Mouse (Mus musculus): ENCODE results near the gene Ikbke. TPM values are rescaled to one million over a fixed set of nuclear protein-coding genes. Genes with fewer than 3 reads are reported as not detected.

Gene Ikbke
- polyA plus RNA-seq, 1 experiment from 2014 or later: 4.7 TPM

DNA sequence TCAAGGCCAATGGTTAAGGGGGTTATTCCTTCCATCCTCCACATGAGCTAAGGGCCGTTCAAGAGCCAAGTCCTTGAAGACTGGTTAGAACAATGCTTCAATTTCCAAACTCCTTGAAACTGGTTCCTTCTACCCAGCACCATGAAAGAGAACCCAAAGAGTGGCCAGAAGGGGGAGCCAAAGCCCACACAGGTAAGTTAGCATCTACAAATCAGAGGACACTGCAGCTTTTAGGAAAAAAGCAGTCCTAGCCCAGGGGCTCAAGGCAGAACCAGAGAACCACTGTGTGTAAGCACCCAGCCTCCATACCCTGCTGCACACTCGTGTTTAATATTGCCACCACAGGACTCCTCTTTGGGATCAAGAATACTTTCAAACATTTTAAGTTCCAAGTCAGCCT, 11.2 kb upstream of the Ikbke start:
- Histone ChIP-seq H3K9me3 (ENCODE audit: control insufficient read depth, low read length) (no peaks in the 10 kb centered on the region), H3K36me3 (ENCODE audit: control insufficient read depth, insufficient read depth, low read length) (peaks cover 67% of the 10 kb centered on the region), H3K4me3 (ENCODE audit: low read depth, low read length) (no peak overlapping the region), H3K27ac (replicated peaks; ENCODE audit: low read depth, low read length) (no peak overlapping the region), H3K4me2 (ENCODE audit: low read depth, low read length) (no peak overlapping the region), H3K4me1 (ENCODE audit: control insufficient read depth, insufficient read depth, low read length) (no peaks in the 10 kb centered on the region), H3K9ac (ENCODE audit: low read depth, low read length) (no peak overlapping the region), H3K27me3 (replicated peaks; ENCODE audit: control insufficient read depth, insufficient read depth, low read length) (no peaks in the 10 kb centered on the region)
- ATAC-seq (ENCODE audit: low read depth) (no peak), DNase-seq (ENCODE audit: low spot score) (peak; percentile 63)
- 54% methylated on average over 2 of the region's 2 CpGs for WGBS

DNA sequence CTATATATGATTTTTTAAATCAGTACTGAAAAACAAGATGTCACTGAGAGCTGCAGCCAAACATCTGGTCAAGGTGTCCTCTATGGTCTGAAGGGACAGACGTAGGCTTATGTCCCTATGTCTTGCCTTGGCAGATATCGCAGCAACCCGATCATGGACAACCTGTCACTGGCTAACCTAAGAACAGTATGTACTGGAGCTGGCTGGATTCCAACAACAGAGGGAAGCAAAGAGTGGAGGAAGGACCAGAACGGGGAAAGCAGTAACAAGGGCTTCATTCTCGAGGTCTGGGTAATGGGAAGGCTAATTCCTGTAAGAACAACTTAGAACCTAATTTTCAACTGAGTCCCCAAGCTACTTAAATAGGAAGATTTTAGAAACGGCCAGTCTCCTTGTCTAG, 9.5 kb upstream of the Ikbke start:
- no peaks in the 10 kb centered on the region for H3K9me3 ChIP-seq (ENCODE audit: control insufficient read depth, low read length)
- H3K27me3 ChIP-seq (replicated peaks; ENCODE audit: control insufficient read depth, insufficient read depth, low read length): no peaks in the 10 kb centered on the region
- H3K4me3 ChIP-seq (ENCODE audit: low read depth, low read length): no peak overlapping the region
- H3K9ac ChIP-seq (ENCODE audit: low read depth, low read length): no peak overlapping the region
- ATAC-seq (ENCODE audit: low read depth) (no peak), DNase-seq (ENCODE audit: low spot score) (no peak)
- no peak overlapping the region for H3K27ac ChIP-seq (replicated peaks; ENCODE audit: low read depth, low read length)
- WGBS: 86% methylated on average over 6 of the region's 6 CpGs
- H3K36me3 ChIP-seq (ENCODE audit: control insufficient read depth, insufficient read depth, low read length): peaks cover 54% of the 10 kb centered on the region
- no peak overlapping the region for H3K4me2 ChIP-seq (ENCODE audit: low read depth, low read length)
- H3K4me1 ChIP-seq (ENCODE audit: control insufficient read depth, insufficient read depth, low read length): no peaks in the 10 kb centered on the region

DNA sequence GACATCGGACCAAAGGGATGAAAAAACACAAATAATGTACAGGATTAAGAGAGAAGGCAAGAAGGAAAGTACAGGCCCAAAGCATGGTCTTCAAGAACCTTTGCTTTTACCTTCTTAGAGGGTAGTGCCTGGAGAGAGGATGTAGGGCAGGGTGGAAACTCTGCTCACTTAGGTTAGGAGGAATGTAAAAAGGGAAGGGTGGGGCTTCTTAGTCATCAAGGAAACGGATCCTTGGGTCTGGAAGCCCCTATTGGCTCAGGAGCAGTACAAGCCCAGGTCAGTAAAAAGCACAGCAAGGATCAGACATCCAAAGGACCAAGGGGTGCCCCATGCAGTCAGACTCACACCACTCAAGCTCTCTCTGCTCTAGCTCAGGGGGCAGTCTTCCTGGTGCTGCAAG, 7.9 kb upstream of the Ikbke start:
- peaks cover 47% of the 10 kb centered on the region for H3K36me3 ChIP-seq (ENCODE audit: control insufficient read depth, insufficient read depth, low read length)
- H3K4me3 ChIP-seq (ENCODE audit: low read depth, low read length): no peak overlapping the region
- no peaks in the 10 kb centered on the region for H3K27me3 ChIP-seq (replicated peaks; ENCODE audit: control insufficient read depth, insufficient read depth, low read length)
- ATAC-seq (ENCODE audit: low read depth) (no peak), DNase-seq (ENCODE audit: low spot score) (no peak)
- H3K9me3 ChIP-seq (ENCODE audit: control insufficient read depth, low read length): no peaks in the 10 kb centered on the region
- no peak overlapping the region for H3K4me2 ChIP-seq (ENCODE audit: low read depth, low read length)
- peaks cover 1% of the 10 kb centered on the region; the same call in 1 of the 2 replicates for H3K4me1 ChIP-seq (ENCODE audit: control insufficient read depth, insufficient read depth, low read length)
- WGBS: 74% methylated on average over 2 of the region's 2 CpGs
- no peak overlapping the region for H3K9ac ChIP-seq (ENCODE audit: low read depth, low read length)
- H3K27ac ChIP-seq (replicated peaks; ENCODE audit: low read depth, low read length): no peak overlapping the region

GRCm38 (mm10) chr1:131286803-131287202, 7.4 kb upstream of the Ikbke start:
- Histone ChIP-seq H3K9me3 (ENCODE audit: control insufficient read depth, low read length) (no peaks in the 10 kb centered on the region), H3K27me3 (replicated peaks; ENCODE audit: control insufficient read depth, insufficient read depth, low read length) (no peaks in the 10 kb centered on the region), H3K9ac (ENCODE audit: low read depth, low read length) (no peak overlapping the region), H3K27ac (replicated peaks; ENCODE audit: low read depth, low read length) (no peak overlapping the region), H3K36me3 (ENCODE audit: control insufficient read depth, insufficient read depth, low read length) (peaks cover 42% of the 10 kb centered on the region), H3K4me1 (ENCODE audit: control insufficient read depth, insufficient read depth, low read length) (peaks cover 5% of the 10 kb centered on the region; the same call in 1 of the 2 replicates), H3K4me3 (ENCODE audit: low read depth, low read length) (no peak overlapping the region), H3K4me2 (ENCODE audit: low read depth, low read length) (no peak overlapping the region)
- no peak for ATAC-seq (ENCODE audit: low read depth)
- no peak for DNase-seq (ENCODE audit: low spot score)
- 79% methylated on average over 5 of the region's 5 CpGs for WGBS

DNA sequence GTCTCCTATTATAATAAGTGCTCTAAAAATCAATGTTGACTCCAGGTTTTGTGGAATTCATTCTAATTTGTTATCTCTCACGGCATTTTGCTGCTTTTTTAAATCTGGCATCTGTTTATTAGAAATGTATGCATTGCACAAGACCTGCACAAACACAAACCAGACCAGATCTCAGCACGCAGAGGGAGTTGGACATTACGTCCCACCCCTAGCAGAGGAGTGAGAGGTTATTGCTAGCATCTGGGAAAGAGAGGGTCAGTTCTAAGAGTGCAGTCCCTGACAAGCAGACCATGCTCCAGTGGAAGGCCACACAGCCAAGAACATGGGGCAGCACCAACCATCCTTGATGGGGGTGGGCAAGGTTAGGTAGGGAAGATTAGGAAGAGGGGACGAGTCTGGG, 5.2 kb upstream of the Ikbke start:
- no peak overlapping the region for H3K27ac ChIP-seq (replicated peaks; ENCODE audit: low read depth, low read length)
- H3K36me3 ChIP-seq (ENCODE audit: control insufficient read depth, insufficient read depth, low read length): peaks cover 27% of the 10 kb centered on the region
- peaks cover 6% of the 10 kb centered on the region; the same call in 1 of the 2 replicates for H3K4me1 ChIP-seq (ENCODE audit: control insufficient read depth, insufficient read depth, low read length)
- 73% methylated on average over 4 of the region's 4 CpGs for WGBS
- H3K4me3 ChIP-seq (ENCODE audit: low read depth, low read length): no peak overlapping the region
- H3K9ac ChIP-seq (ENCODE audit: low read depth, low read length): no peak overlapping the region
- H3K4me2 ChIP-seq (ENCODE audit: low read depth, low read length): no peak overlapping the region
- H3K27me3 ChIP-seq (replicated peaks; ENCODE audit: control insufficient read depth, insufficient read depth, low read length): no peaks in the 10 kb centered on the region
- H3K9me3 ChIP-seq (ENCODE audit: control insufficient read depth, low read length): no peaks in the 10 kb centered on the region
- DNase-seq (ENCODE audit: low spot score) (no peak), ATAC-seq (ENCODE audit: low read depth) (no peak)

- no peak for ATAC-seq (ENCODE audit: low read depth)
Measured at GRCm38 (mm10) chr1:131284167-131284566, 4.8 kb upstream of the Ikbke start.

DNA sequence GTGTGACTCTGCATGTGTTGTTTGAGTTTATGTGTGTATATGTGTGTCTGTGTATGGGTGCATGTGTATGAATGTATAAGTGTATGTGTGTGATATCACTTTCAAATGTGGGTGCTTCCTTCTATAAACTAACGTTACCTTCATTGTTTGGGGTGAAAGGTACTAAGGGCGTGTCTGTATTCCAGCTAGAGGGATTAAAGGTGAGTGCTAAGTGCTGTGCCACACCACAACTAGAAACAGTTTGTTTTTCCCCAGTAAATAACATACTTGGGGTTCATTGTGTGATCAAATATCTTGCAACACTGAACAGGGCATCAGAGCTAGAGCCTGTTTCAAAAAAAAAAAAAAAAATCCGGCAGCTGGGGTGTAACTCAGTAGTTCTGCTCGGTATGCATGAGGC, 2.3 kb upstream of the Ikbke start:
- no peak overlapping the region for H3K27ac ChIP-seq (replicated peaks; ENCODE audit: low read depth, low read length)
- H3K36me3 ChIP-seq (ENCODE audit: control insufficient read depth, insufficient read depth, low read length): 0 out of 2 replicates have a peak, but pooled peaks cover 6% of the 10 kb centered on the region
- H3K4me2 ChIP-seq (ENCODE audit: low read depth, low read length): no peak overlapping the region
- H3K9me3 ChIP-seq (ENCODE audit: control insufficient read depth, low read length): no peaks in the 10 kb centered on the region
- no peak overlapping the region for H3K9ac ChIP-seq (ENCODE audit: low read depth, low read length)
- WGBS: 40% methylated on average over 4 of the region's 4 CpGs
- no peak for DNase-seq (ENCODE audit: low spot score)
- H3K27me3 ChIP-seq (replicated peaks; ENCODE audit: control insufficient read depth, insufficient read depth, low read length): no peaks in the 10 kb centered on the region
- ATAC-seq (ENCODE audit: low read depth): no peak
- H3K4me3 ChIP-seq (ENCODE audit: low read depth, low read length): no peak overlapping the region
- H3K4me1 ChIP-seq (ENCODE audit: control insufficient read depth, insufficient read depth, low read length): peaks cover 11% of the 10 kb centered on the region; the same call in 1 of the 2 replicates

More at GRCm38 (mm10) chr1:131284167-131284566, 4.8 kb upstream of the Ikbke start:
- no peak for DNase-seq (ENCODE audit: low spot score)
- H3K4me2 ChIP-seq (ENCODE audit: low read depth, low read length): no peak overlapping the region
- H3K27me3 ChIP-seq (replicated peaks; ENCODE audit: control insufficient read depth, insufficient read depth, low read length): no peaks in the 10 kb centered on the region
- 91% methylated on average over 1 of the region's 1 CpGs for WGBS
- H3K4me1 ChIP-seq (ENCODE audit: control insufficient read depth, insufficient read depth, low read length): peaks cover 8% of the 10 kb centered on the region; the same call in 1 of the 2 replicates
- H3K36me3 ChIP-seq (ENCODE audit: control insufficient read depth, insufficient read depth, low read length): peaks cover 23% of the 10 kb centered on the region
- no peak overlapping the region for H3K4me3 ChIP-seq (ENCODE audit: low read depth, low read length)
- H3K9ac ChIP-seq (ENCODE audit: low read depth, low read length): no peak overlapping the region
- no peaks in the 10 kb centered on the region for H3K9me3 ChIP-seq (ENCODE audit: control insufficient read depth, low read length)
- H3K27ac ChIP-seq (replicated peaks; ENCODE audit: low read depth, low read length): no peak overlapping the region

GRCm38 (mm10) chr1:131280280-131280679, 874 bp upstream of the Ikbke start:
- Histone ChIP-seq H3K27ac (replicated peaks; ENCODE audit: low read depth, low read length) (no peak overlapping the region), H3K9ac (ENCODE audit: low read depth, low read length) (no peak overlapping the region), H3K4me2 (ENCODE audit: low read depth, low read length) (no peak overlapping the region), H3K9me3 (ENCODE audit: control insufficient read depth, low read length) (no peaks in the 10 kb centered on the region), H3K4me1 (ENCODE audit: control insufficient read depth, insufficient read depth, low read length) (peaks cover 11% of the 10 kb centered on the region; the same call in 1 of the 2 replicates), H3K27me3 (replicated peaks; ENCODE audit: control insufficient read depth, insufficient read depth, low read length) (no peaks in the 10 kb centered on the region), H3K36me3 (ENCODE audit: control insufficient read depth, insufficient read depth, low read length) (no peaks in the 10 kb centered on the region), H3K4me3 (ENCODE audit: low read depth, low read length) (no peak overlapping the region)
- WGBS: 48% methylated on average over 3 of the region's 3 CpGs
- DNase-seq (ENCODE audit: low spot score) (no peak), ATAC-seq (ENCODE audit: low read depth) (0 out of 2 replicates have a peak, but pooled peaks have one; percentile 20)

All from embryonic facial prominence, embryonic 14.5 days (tissue).